ENCODE assay signal across 8 mouse cellular contexts in the genomic region with DNA sequence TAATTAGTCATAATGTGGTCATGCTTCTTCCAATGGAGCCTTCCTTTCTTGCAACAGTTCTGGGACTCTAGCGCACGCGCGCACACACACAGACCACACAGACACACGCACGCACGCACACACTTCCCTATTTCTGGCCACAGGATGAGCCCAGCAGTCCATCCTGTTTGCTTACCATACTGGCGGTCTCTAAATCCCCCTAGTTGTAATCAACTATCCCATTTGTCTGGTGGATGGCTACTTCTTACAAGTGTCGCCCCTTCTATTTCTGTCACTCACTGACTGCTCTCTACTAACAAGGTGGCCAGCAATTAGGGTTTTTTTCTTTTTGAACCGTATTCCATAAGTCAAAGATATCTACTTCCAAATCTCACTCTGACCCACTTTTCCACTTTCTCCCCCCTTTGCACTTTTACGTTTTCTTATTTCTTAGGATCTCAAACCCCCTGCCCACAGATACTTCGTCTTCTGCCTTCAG. TPM values are rescaled to one million over a fixed set of nuclear protein-coding genes. Genes with fewer than 3 reads are reported as not detected.
A peak's percentile ranks its signal among the peaks of the same experiment; 100 is the strongest.
DNase-seq lines count a peak whose midpoint lies in the region; ATAC-seq and TF ChIP-seq lines count a peak whose summit lies in the region.

No protein-coding gene starts in this region.

- peaks cover 22% of the 10 kb centered on the region; the same call in 1 of the 2 replicates for H3K79me2 ChIP-seq in liver, adult 2 months (ENCODE audit: control insufficient read depth, insufficient read depth, low read length)

- TF ChIP-seq CTCF in liver, adult 2 months (IDR thresholded peaks at IDR 0.05; ENCODE audit: low read depth, low read length), result no peak

- TF ChIP-seq POLR2A in liver, adult 2 months (IDR thresholded peaks at IDR 0.05; ENCODE audit: extremely low read depth, insufficient read depth, low read length), result no peak

- H3K27ac ChIP-seq in forebrain, embryonic 16.5 days (ENCODE audit: low read length), result peak overlapping the region; percentile 95
- H3K27ac ChIP-seq in intestine, embryonic 15.5 days, result peak overlapping the region; percentile 98
- H3K27ac ChIP-seq in liver, adult 2 months (replicated peaks; ENCODE audit: insufficient read depth, low read depth, low read length), result peak overlapping the region; percentile 66
- peak overlapping the region; percentile 97 for H3K27ac ChIP-seq in midbrain, embryonic 16.5 days (ENCODE audit: low read length)

- no peaks in the 10 kb centered on the region for H3K27me3 ChIP-seq in forebrain, embryonic 16.5 days (replicated peaks; ENCODE audit: control insufficient read depth, insufficient read depth, low read length)
- H3K27me3 ChIP-seq in intestine, embryonic 15.5 days (replicated peaks), result no peaks in the 10 kb centered on the region
- no peaks in the 10 kb centered on the region for H3K27me3 ChIP-seq in liver, adult 2 months (ENCODE audit: control insufficient read depth, insufficient read depth, low read length)
- H3K27me3 ChIP-seq in midbrain, embryonic 16.5 days (ENCODE audit: control insufficient read depth, insufficient read depth, low read depth, low read length), result no peaks in the 10 kb centered on the region

- DNase-seq in layer of hippocampus, adult 11-12 months (ENCODE audit: low spot score), result peak; percentile 60
- DNase-seq in layer of hippocampus, adult 9-10 months (ENCODE audit: low spot score), result no peak
- peak; percentile 63 for DNase-seq in adrenal gland, adult 8-10 months
- no peak for DNase-seq in liver, adult 2 months (ENCODE audit: extremely low read depth, low read depth, low spot score)
- no peak for DNase-seq in ovary, postnatal 14 days (ENCODE audit: low spot score)

- peaks cover 26% of the 10 kb centered on the region for H3K4me1 ChIP-seq in forebrain, embryonic 16.5 days (replicated peaks; ENCODE audit: control insufficient read depth, insufficient read depth, low read length)
- H3K4me1 ChIP-seq in intestine, embryonic 15.5 days (replicated peaks), result peaks cover 9% of the 10 kb centered on the region
- H3K4me1 ChIP-seq in liver, adult 2 months (ENCODE audit: control insufficient read depth, insufficient read depth, low read length), result peaks cover 13% of the 10 kb centered on the region
- peaks cover 22% of the 10 kb centered on the region for H3K4me1 ChIP-seq in midbrain, embryonic 16.5 days (ENCODE audit: control insufficient read depth, insufficient read depth, low read length)

- 34% methylated on average over 12 of the region's 12 CpGs for WGBS in forebrain, embryonic 16.5 days
- WGBS in intestine, embryonic 15.5 days, result 25% methylated on average over 12 of the region's 12 CpGs
- 6% methylated on average over 12 of the region's 12 CpGs for WGBS in liver, adult 2 months
- 29% methylated on average over 12 of the region's 12 CpGs for WGBS in midbrain, embryonic 16.5 days

- peak overlapping the region; percentile 95 for H3K4me2 ChIP-seq in forebrain, embryonic 16.5 days (ENCODE audit: low read length)
- H3K4me2 ChIP-seq in intestine, embryonic 15.5 days (replicated peaks), result peak overlapping the region; percentile 77
- H3K4me2 ChIP-seq in midbrain, embryonic 16.5 days (ENCODE audit: low read length), result peak overlapping the region; percentile 86

- peak overlapping the region; percentile 91 for H3K4me3 ChIP-seq in forebrain, embryonic 16.5 days (replicated peaks; ENCODE audit: low read length)
- H3K4me3 ChIP-seq in intestine, embryonic 15.5 days (replicated peaks), result peak overlapping the region; percentile 99
- peak overlapping the region; percentile 75; the same call in 1 of the 2 replicates for H3K4me3 ChIP-seq in liver, adult 2 months (ENCODE audit: insufficient read depth, low read depth, low read length)
- H3K4me3 ChIP-seq in midbrain, embryonic 16.5 days (ENCODE audit: low read depth, low read length), result peak overlapping the region; percentile 93

- H3K9me3 ChIP-seq in forebrain, embryonic 16.5 days (ENCODE audit: control insufficient read depth, low read length), result no peaks in the 10 kb centered on the region
- H3K9me3 ChIP-seq in intestine, embryonic 15.5 days, result no peaks in the 10 kb centered on the region
- H3K9me3 ChIP-seq in midbrain, embryonic 16.5 days (replicated peaks; ENCODE audit: control insufficient read depth, low read length, poor library complexity, severe bottlenecking), result no peaks in the 10 kb centered on the region

- ATAC-seq in forebrain, embryonic 16.5 days, result peak; percentile 5; the same call in 1 of the 2 replicates
- ATAC-seq in intestine, embryonic 15.5 days, result peak; percentile 52
- ATAC-seq in midbrain, embryonic 16.5 days, result peak; percentile 41; the same call in 1 of the 2 replicates

- peak overlapping the region; percentile 96 for H3K9ac ChIP-seq in forebrain, embryonic 16.5 days (replicated peaks; ENCODE audit: low read depth, low read length)
- H3K9ac ChIP-seq in intestine, embryonic 15.5 days, result peak overlapping the region; percentile 98; the same call in 1 of the 2 replicates
- peak overlapping the region; percentile 96 for H3K9ac ChIP-seq in liver, adult 2 months (ENCODE audit: low read depth, low read length)
- peak overlapping the region; percentile 99 for H3K9ac ChIP-seq in midbrain, embryonic 16.5 days (ENCODE audit: low read depth, low read length)

- no peaks in the 10 kb centered on the region for H3K36me3 ChIP-seq in forebrain, embryonic 16.5 days (ENCODE audit: control insufficient read depth, insufficient read depth)
- no peaks in the 10 kb centered on the region for H3K36me3 ChIP-seq in intestine, embryonic 15.5 days
- H3K36me3 ChIP-seq in liver, adult 2 months (ENCODE audit: control insufficient read depth, insufficient read depth, low read length), result no peaks in the 10 kb centered on the region
- H3K36me3 ChIP-seq in midbrain, embryonic 16.5 days (ENCODE audit: control insufficient read depth, insufficient read depth, low read length), result no peaks in the 10 kb centered on the region

RNA-seq across cellular contexts. Expression of gene Zfp652, which starts 0.3 kb away (rescaled TPM):
- 10 to 100 TPM; 44.7 to 57.9 (median 51.7) TPM for total RNA-seq in adrenal gland, adult 8-10 months (2022)
- 36.8 and 38.5 TPM in 2 replicates for polyA plus RNA-seq in forebrain, embryonic 16.5 days (2015; fragmentation: Nextera tagmentation; extraction: Ambion mirVana)
- 18.0 and 18.4 TPM in 2 replicates for polyA plus RNA-seq in intestine, embryonic 15.5 days (2015; fragmentation: Nextera tagmentation; extraction: Ambion mirVana)
- 9.1 and 12.7 TPM in 2 replicates for total RNA-seq in liver, adult 2 months (2014; rRNA removed)
- polyA plus RNA-seq in liver, adult 2 months (2012; rRNA removed), result 10.5 and 11.1 TPM in 2 replicates
- 21.1 and 26.3 TPM in 2 replicates for polyA plus RNA-seq in midbrain, embryonic 16.5 days (2015; fragmentation: Nextera tagmentation; extraction: Ambion mirVana)

RNA-seq across cellular contexts. Expression of gene B130006D01Rik, which starts 11.3 kb away (rescaled TPM):
- 1 to 10 TPM in 2 of 4 experiments, under 1 TPM in 2; 0.67 to 2.3 (median 1.1) TPM for total RNA-seq in adrenal gland, adult 8-10 months (2022)
- polyA plus RNA-seq in forebrain, embryonic 16.5 days (2015; fragmentation: Nextera tagmentation; extraction: Ambion mirVana), result 1.3 and 2.4 TPM in 2 replicates
- polyA plus RNA-seq in intestine, embryonic 15.5 days (2015; fragmentation: Nextera tagmentation; extraction: Ambion mirVana), result 0.77 and 0.96 TPM in 2 replicates
- 1.0 and 1.9 TPM in 2 replicates for total RNA-seq in liver, adult 2 months (2014; rRNA removed)
- polyA plus RNA-seq in liver, adult 2 months (2012; rRNA removed), result 0.02 and 0.10 TPM in 2 replicates
- polyA plus RNA-seq in midbrain, embryonic 16.5 days (2015; fragmentation: Nextera tagmentation; extraction: Ambion mirVana), result 1.3 and 1.4 TPM in 2 replicates

RNA-seq across cellular contexts. Expression of gene Phb, which starts 45.4 kb away (rescaled TPM):
- total RNA-seq in adrenal gland, adult 8-10 months (2022), result 100 to 1,000 TPM; 283 to 358 (median 307) TPM
- polyA plus RNA-seq in forebrain, embryonic 16.5 days (2015; fragmentation: Nextera tagmentation; extraction: Ambion mirVana), result 182 and 185 TPM in 2 replicates
- polyA plus RNA-seq in intestine, embryonic 15.5 days (2015; fragmentation: Nextera tagmentation; extraction: Ambion mirVana), result 305 and 328 TPM in 2 replicates
- 137 and 153 TPM in 2 replicates for total RNA-seq in liver, adult 2 months (2014; rRNA removed)
- polyA plus RNA-seq in liver, adult 2 months (2012; rRNA removed), result 171 and 189 TPM in 2 replicates
- 195 and 197 TPM in 2 replicates for polyA plus RNA-seq in midbrain, embryonic 16.5 days (2015; fragmentation: Nextera tagmentation; extraction: Ambion mirVana)

Comparison
In these comparisons a context has a peak if more than half of its experiments do, and no peak if none do; other contexts are left out.
1. DNase-seq: peak in layer of hippocampus, adult 11-12 months (single experiment) and adrenal gland, adult 8-10 months (single experiment); none in layer of hippocampus, adult 9-10 months (single experiment), liver, adult 2 months (single experiment) and ovary, postnatal 14 days (single experiment).
2. Peak in every context shown above with its lines, with median percentiles within 50 percentile points of each other: ATAC-seq, H3K27ac ChIP-seq, H3K4me2 ChIP-seq, H3K4me3 ChIP-seq and H3K9ac ChIP-seq.